Mouse (Mus musculus) adrenal gland, adult 18-20 months (tissue): ENCODE measurements around the gene Kl. TPM values are rescaled to one million over a fixed set of nuclear protein-coding genes. Genes with fewer than 3 reads are reported as not detected.

ENCODE experiments used
- DNase-seq, 2 experiments: peaks; one replicate each; pipeline ENCODE4 v3.0.0; 2021 to 2022; ENCODE audit warnings: low spot score in 2 of 2
- total RNA-seq, 2 experiments: library from RNA; stranded (reverse); gene quantifications; 1 replicate in 1 of 2; 2 replicates in 1 of 2; pipeline ENCODE4 v1.2.3; 2021

The Kl gene
- total RNA-seq, 2 experiments from 2014 or later = 0.06 to 0.23 TPM

- no peak for DNase-seq
Observed at GRCm38 (mm10) chr5:151026069-151026468, 73.7 kb downstream of the Kl start.

- DNase-seq = no peak
Observed at GRCm38 (mm10) chr5:151027171-151027570, 74.8 kb downstream of the Kl start.

GRCm38 (mm10) chr5:151028906-151029305 is 76.5 kb downstream of the Kl start:
- DNase-seq = no peak

- DNase-seq = no peak
Observed at GRCm38 (mm10) chr5:151034715-151035512, 82.5 kb downstream of the Kl start.

GRCm38 (mm10) chr5:151037871-151038270 is 85.5 kb downstream of the Kl start:
- no peak for DNase-seq

- no peak for DNase-seq
Observed at GRCm38 (mm10) chr5:151042911-151043310, 90.5 kb downstream of the Kl start.
